Mouse (Mus musculus) liver, postnatal 0 days (tissue): ENCODE measurements at regions not wholly inside any gene's neighbourhood (a gene's known extent, or its start where the extent isn't known, plus 50 kb on each side); places are given as distances from the start of the nearest gene placed in this dataset.

Experiments used
- CTCF ChIP-seq: sonication (generic); IDR thresholded peaks from 2 replicates; pipeline ENCODE4 v1.5.1; 2016; ENCODE audit warnings: antibody characterized with exemption, low read depth
- EP300 ChIP-seq: IDR thresholded peaks from 2 replicates; pipeline ENCODE4 v1.6.1; 2016; ENCODE audit warnings: antibody characterized with exemption, low read depth, mild to moderate bottlenecking

GRCm38 (mm10) chr19:35278395-35278794, 356.2 kb downstream of the Kif20b start:
- TF ChIP-seq EP300: no peak
- TF ChIP-seq CTCF: no peak
